Mouse (Mus musculus) cerebellum, adult 2 months (tissue): Measurements from ENCODE around the gene Slc24a3.

Experiments used
- CTCF ChIP-seq: fragments of 200-500 bp; IDR thresholded peaks from 2 replicates; pipeline ENCODE4 v1.5.1; 2011; ENCODE audit warnings: low read depth, mild to moderate bottlenecking, control low read depth, low read length, moderate library complexity, borderline replicate concordance; ENCODE audit not compliant: insufficient read depth
- POLR2A ChIP-seq: fragments of 200-500 bp; IDR thresholded peaks from 2 replicates; pipeline ENCODE4 v1.6.1; 2011; ENCODE audit warnings: low read length, control low read depth, borderline replicate concordance; ENCODE audit not compliant: insufficient read depth

DNA sequence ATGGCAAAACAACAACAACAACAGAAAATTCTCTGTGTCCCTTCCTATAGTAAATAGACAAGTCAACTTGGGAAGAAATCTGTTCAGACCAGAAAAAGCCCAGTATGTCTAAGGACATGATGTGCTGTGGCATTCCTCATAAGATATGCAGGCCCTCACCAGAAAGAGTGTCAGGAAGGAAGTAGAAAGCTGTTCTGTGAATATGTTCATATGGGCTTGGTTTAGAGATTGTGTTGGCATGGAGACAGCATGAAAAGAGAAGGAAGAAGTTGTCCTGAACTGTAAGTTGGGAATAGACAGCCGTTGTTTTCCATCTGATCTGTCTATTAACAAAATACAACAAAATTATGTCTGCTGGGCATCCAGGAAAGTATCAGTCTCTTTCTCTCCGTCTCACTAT, 294.7 kb downstream of the Slc24a3 start:
- TF ChIP-seq CTCF, result no peak
- TF ChIP-seq POLR2A, result no peak
